Mouse (Mus musculus) cortical plate, adult 2 months (tissue): ENCODE results near the gene Tanc1.

Experiments
- CTCF ChIP-seq: fragments of 200-500 bp; IDR thresholded peaks from 2 replicates; pipeline ENCODE4 v1.5.1; 2011; ENCODE audit warnings: mild to moderate bottlenecking, control low read depth, low read length; ENCODE audit not compliant: insufficient read depth; ENCODE audit errors: extremely low read depth
- POLR2A ChIP-seq: fragments of 200-500 bp; IDR thresholded peaks from 2 replicates; pipeline ENCODE4 v1.6.1; 2011; ENCODE audit warnings: mild to moderate bottlenecking, low read length, control low read depth; ENCODE audit not compliant: insufficient read depth; ENCODE audit errors: extremely low read depth

GRCm38 (mm10) chr2:59762277-59762676 lies 150.4 kb downstream of the Tanc1 start:
- TF ChIP-seq CTCF (no peak), POLR2A (no peak)
